Mouse (Mus musculus): ENCODE measurements around the gene Oit1. TPM values are rescaled to one million over a fixed set of nuclear protein-coding genes. Genes with fewer than 3 reads are reported as not detected.

Oit1 gene
- polyA plus RNA-seq, 1 experiment from 2014 or later: not detected

DNA sequence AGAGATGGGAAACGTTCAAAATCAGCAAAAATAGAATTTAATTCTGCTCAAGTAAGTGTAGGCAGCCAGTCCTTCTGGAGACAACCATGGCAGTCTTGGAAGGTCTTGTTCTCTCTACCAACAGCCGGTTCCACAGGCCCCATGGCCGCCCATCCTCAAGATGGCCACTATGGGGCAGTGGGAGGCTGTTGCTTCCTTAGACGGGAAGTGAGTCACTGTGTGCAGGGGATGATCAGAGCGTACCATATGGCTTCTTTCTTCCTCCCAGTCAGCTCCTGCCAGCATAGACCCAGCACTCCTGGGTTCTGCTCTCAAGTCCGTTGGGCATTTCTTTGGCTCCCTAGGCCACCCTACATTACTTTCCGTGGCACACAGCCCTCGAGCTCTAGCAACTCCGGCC, 29.6 kb downstream of the Oit1 start:
- Histone ChIP-seq H3K9me3 (replicated peaks; ENCODE audit: control insufficient read depth, low read length) (no peaks in the 10 kb centered on the region), H3K4me2 (no peak overlapping the region), H3K27ac (ENCODE audit: low read depth, low read length) (no peak overlapping the region), H3K4me3 (ENCODE audit: low read depth, low read length) (no peak overlapping the region), H3K36me3 (ENCODE audit: control insufficient read depth, insufficient read depth, low read length) (no peaks in the 10 kb centered on the region), H3K4me1 (ENCODE audit: control insufficient read depth, insufficient read depth, low read length) (no peaks in the 10 kb centered on the region), H3K27me3 (ENCODE audit: control insufficient read depth, insufficient read depth, low read length) (no peaks in the 10 kb centered on the region), H3K9ac (ENCODE audit: low read depth, low read length) (no peak overlapping the region)
- no peak for ATAC-seq (replicated peaks; ENCODE audit: insufficient number of reproducible peaks, low FRiP score, low TSS enrichment)
- 66% methylated on average over 9 of the region's 9 CpGs for WGBS (ENCODE audit: insufficient replicate concordance)

DNA sequence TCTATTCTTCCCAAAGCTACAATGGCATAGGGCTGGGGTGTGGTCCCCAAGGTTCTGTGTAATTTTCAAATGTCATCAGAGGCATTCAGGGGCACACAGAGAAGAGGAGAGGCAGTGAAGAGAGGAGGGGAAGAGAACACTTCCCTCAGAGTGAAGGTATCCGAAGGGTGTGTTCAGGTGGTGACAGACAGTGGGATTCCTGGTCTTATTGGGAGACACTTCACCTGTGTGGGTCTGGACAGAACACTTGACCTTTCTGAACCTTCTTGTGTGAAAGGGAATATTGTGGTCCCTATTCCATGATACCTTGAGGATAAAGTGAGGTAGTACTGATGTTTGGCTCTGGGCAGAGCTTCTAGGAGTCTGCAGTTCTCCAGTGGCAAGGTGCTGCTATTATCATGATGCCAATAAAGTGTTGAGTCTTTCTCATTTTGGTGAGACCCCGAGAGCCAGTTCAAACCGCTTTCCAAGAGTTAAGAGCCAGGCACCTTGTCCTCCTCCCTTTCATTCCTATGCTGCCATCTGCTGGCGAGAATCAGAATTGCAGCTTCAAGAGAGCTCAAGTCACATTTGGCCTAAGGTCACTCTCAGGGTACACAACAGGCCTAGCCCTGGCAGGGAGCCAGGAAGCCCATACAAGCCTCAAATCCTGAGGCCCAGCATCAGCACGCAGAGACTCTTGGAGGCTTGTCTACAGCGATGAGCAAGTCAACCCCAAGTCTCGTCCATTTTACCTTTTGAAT, 32.1 kb downstream of the Oit1 start:
- H3K9ac ChIP-seq (ENCODE audit: low read depth, low read length): no peak overlapping the region
- H3K27me3 ChIP-seq (ENCODE audit: control insufficient read depth, insufficient read depth, low read length): no peaks in the 10 kb centered on the region
- no peaks in the 10 kb centered on the region for H3K4me1 ChIP-seq (ENCODE audit: control insufficient read depth, insufficient read depth, low read length)
- H3K4me3 ChIP-seq (ENCODE audit: low read depth, low read length): no peak overlapping the region
- 19% methylated on average over 7 of the region's 7 CpGs for WGBS (ENCODE audit: insufficient replicate concordance)
- ATAC-seq (replicated peaks; ENCODE audit: insufficient number of reproducible peaks, low FRiP score, low TSS enrichment): 0 out of 2 replicates have a peak, but pooled peaks have one; percentile 37
- H3K36me3 ChIP-seq (ENCODE audit: control insufficient read depth, insufficient read depth, low read length): no peaks in the 10 kb centered on the region
- no peaks in the 10 kb centered on the region for H3K9me3 ChIP-seq (replicated peaks; ENCODE audit: control insufficient read depth, low read length)
- H3K27ac ChIP-seq (ENCODE audit: low read depth, low read length): no peak overlapping the region
- H3K4me2 ChIP-seq: no peak overlapping the region

DNA sequence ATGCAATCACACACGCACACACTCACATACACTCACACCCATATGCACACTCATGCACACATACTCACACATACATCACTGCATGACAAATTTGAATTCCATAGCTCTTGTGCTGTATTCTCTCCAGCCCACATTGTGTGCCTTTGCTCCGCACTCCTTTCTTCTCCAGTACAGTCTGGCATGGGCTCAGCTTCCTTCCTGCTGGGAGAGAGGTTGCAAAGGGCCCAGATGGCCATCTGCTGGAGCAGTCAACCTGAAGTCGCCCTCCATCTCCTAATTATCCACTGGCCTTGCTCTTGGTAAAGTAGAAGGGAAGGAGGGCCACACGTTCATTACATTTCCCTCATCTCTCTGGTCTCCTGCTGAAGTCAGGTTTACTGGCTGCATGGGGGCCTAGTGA, 33.0 kb downstream of the Oit1 start:
- Histone ChIP-seq H3K36me3 (ENCODE audit: control insufficient read depth, insufficient read depth, low read length) (no peaks in the 10 kb centered on the region), H3K27me3 (ENCODE audit: control insufficient read depth, insufficient read depth, low read length) (no peaks in the 10 kb centered on the region), H3K4me1 (ENCODE audit: control insufficient read depth, insufficient read depth, low read length) (no peaks in the 10 kb centered on the region), H3K9ac (ENCODE audit: low read depth, low read length) (no peak overlapping the region), H3K4me2 (no peak overlapping the region), H3K27ac (ENCODE audit: low read depth, low read length) (no peak overlapping the region), H3K4me3 (ENCODE audit: low read depth, low read length) (no peak overlapping the region), H3K9me3 (replicated peaks; ENCODE audit: control insufficient read depth, low read length) (no peaks in the 10 kb centered on the region)
- 54% methylated on average over 4 of the region's 4 CpGs for WGBS (ENCODE audit: insufficient replicate concordance)
- no peak for ATAC-seq (replicated peaks; ENCODE audit: insufficient number of reproducible peaks, low FRiP score, low TSS enrichment)

DNA sequence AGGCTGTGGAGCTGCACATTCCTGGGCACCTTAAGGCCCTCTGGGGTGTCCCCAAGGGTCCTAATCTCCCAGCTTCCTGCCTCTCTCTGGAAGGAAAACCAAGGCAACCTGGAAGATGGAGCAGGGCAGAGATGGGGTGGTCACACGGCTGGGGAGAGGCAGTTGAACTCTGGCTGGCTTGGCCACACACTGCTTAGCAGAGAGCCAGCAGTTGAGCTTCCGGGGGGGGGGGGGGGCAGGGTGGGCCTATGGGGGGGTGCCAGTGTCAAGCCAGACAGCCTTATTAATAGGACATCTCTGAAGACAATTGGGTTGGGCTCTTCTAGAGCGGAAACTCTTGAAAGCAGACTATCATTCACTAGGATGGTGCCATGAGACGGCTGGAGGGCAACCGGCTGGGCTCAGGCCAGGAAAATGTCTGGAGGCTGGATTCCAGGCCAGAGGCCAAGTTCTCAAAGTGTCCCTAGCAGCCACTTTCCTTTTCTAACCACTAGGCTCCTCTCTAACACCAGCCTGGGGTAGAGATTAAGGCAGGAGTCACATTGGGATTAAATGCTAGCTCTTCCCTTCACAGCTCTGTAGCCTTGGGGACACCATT, 35.9 kb downstream of the Oit1 start:
- no peak overlapping the region for H3K4me2 ChIP-seq
- no peaks in the 10 kb centered on the region for H3K27me3 ChIP-seq (ENCODE audit: control insufficient read depth, insufficient read depth, low read length)
- ATAC-seq (replicated peaks; ENCODE audit: insufficient number of reproducible peaks, low FRiP score, low TSS enrichment): no peak
- no peak overlapping the region for H3K4me3 ChIP-seq (ENCODE audit: low read depth, low read length)
- H3K4me1 ChIP-seq (ENCODE audit: control insufficient read depth, insufficient read depth, low read length): no peaks in the 10 kb centered on the region
- no peak overlapping the region for H3K9ac ChIP-seq (ENCODE audit: low read depth, low read length)
- no peak overlapping the region for H3K27ac ChIP-seq (ENCODE audit: low read depth, low read length)
- H3K36me3 ChIP-seq (ENCODE audit: control insufficient read depth, insufficient read depth, low read length): no peaks in the 10 kb centered on the region
- WGBS (ENCODE audit: insufficient replicate concordance): 56% methylated on average over 5 of the region's 5 CpGs
- H3K9me3 ChIP-seq (replicated peaks; ENCODE audit: control insufficient read depth, low read length): no peaks in the 10 kb centered on the region

DNA sequence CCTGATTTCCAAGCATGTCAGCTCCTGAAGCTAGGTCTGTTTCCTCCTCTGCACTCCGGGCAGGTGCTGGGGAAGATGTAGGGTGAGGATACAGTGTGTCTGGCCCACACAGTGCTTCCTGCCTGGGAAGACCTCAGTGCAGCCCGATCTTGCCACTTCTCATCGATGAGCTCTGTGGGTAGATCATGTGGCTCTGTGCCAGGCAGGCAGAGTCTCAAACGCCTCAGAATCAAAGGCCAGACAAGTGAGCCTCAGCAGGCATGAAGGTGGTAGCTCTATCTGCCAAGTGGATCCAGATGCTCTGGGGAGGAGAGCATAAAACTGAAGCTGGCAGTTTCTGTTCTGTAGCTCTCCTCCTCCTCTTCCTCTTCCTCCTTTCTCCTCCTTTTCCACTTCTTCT, 38.3 kb downstream of the Oit1 start:
- 66% methylated on average over 4 of the region's 4 CpGs for WGBS (ENCODE audit: insufficient replicate concordance)

DNA sequence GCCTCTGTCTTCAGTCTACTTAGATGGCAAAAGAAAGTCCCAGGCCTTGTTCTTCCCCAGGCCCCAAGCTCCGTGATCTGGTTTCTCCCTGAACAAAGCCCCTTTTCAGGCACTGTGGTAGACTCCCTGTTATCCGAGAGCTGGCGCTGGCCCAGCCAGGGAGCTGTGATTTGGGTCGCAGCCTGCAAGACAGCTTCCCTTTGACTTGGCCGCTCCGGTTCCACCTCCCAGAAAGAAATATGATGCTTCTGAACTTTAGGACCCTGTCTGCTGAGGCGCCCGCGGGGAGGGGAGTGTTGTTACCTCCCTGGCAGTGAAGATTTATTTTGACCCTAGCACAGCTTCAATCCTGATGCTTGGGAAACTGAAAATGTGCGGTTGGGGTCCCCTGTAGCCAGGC, 42.6 kb downstream of the Oit1 start:
- H3K9ac ChIP-seq (ENCODE audit: low read depth, low read length): no peak overlapping the region
- no peak overlapping the region for H3K4me3 ChIP-seq (ENCODE audit: low read depth, low read length)
- no peak overlapping the region for H3K27ac ChIP-seq (ENCODE audit: low read depth, low read length)
- H3K27me3 ChIP-seq (ENCODE audit: control insufficient read depth, insufficient read depth, low read length): 0 out of 2 replicates have a peak, but pooled peaks cover 2% of the 10 kb centered on the region
- no peaks in the 10 kb centered on the region for H3K36me3 ChIP-seq (ENCODE audit: control insufficient read depth, insufficient read depth, low read length)
- H3K4me1 ChIP-seq (ENCODE audit: control insufficient read depth, insufficient read depth, low read length): no peaks in the 10 kb centered on the region
- H3K9me3 ChIP-seq (replicated peaks; ENCODE audit: control insufficient read depth, low read length): no peaks in the 10 kb centered on the region
- WGBS (ENCODE audit: insufficient replicate concordance): 53% methylated on average over 10 of the region's 10 CpGs
- ATAC-seq (replicated peaks; ENCODE audit: insufficient number of reproducible peaks, low FRiP score, low TSS enrichment): no peak
- H3K4me2 ChIP-seq: no peak overlapping the region

More for the DNA sequence above, 38.3 kb downstream of the Oit1 start:
- Histone ChIP-seq H3K27me3 (ENCODE audit: control insufficient read depth, insufficient read depth, low read length) (no peaks in the 10 kb centered on the region), H3K4me2 (no peak overlapping the region), H3K4me3 (ENCODE audit: low read depth, low read length) (no peak overlapping the region), H3K36me3 (ENCODE audit: control insufficient read depth, insufficient read depth, low read length) (no peaks in the 10 kb centered on the region), H3K9ac (ENCODE audit: low read depth, low read length) (no peak overlapping the region), H3K9me3 (replicated peaks; ENCODE audit: control insufficient read depth, low read length) (no peaks in the 10 kb centered on the region), H3K4me1 (ENCODE audit: control insufficient read depth, insufficient read depth, low read length) (no peaks in the 10 kb centered on the region), H3K27ac (ENCODE audit: low read depth, low read length) (no peak overlapping the region)
- no peak for ATAC-seq (replicated peaks; ENCODE audit: insufficient number of reproducible peaks, low FRiP score, low TSS enrichment)

DNA sequence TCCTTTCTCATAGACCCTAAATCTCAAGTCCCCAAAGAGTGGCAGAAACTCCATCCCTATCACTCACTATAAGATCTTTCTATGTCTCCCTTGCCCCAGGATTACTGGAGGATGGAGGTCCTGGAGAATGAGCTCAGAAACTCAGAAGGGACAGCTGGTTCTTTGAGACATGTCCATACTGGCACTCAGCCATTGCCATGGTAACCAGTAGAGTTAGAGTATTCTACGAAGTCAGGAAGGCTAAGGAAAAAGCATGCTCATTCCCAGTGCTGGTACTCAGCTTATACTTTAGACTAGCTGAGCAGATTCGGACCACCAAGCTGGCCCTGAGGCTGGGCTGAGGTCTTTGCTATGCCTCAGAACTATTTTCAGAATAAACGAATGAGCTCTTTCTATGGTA, 44.0 kb downstream of the Oit1 start:
- no peak overlapping the region for H3K27ac ChIP-seq (ENCODE audit: low read depth, low read length)
- H3K4me3 ChIP-seq (ENCODE audit: low read depth, low read length): no peak overlapping the region
- H3K27me3 ChIP-seq (ENCODE audit: control insufficient read depth, insufficient read depth, low read length): peaks cover 2% of the 10 kb centered on the region; the same call in 1 of the 2 replicates
- no peaks in the 10 kb centered on the region for H3K4me1 ChIP-seq (ENCODE audit: control insufficient read depth, insufficient read depth, low read length)
- no peaks in the 10 kb centered on the region for H3K9me3 ChIP-seq (replicated peaks; ENCODE audit: control insufficient read depth, low read length)
- H3K4me2 ChIP-seq: no peak overlapping the region
- no peak overlapping the region for H3K9ac ChIP-seq (ENCODE audit: low read depth, low read length)
- H3K36me3 ChIP-seq (ENCODE audit: control insufficient read depth, insufficient read depth, low read length): no peaks in the 10 kb centered on the region
- 73% methylated on average over 3 of the region's 3 CpGs for WGBS (ENCODE audit: insufficient replicate concordance)
- no peak for ATAC-seq (replicated peaks; ENCODE audit: insufficient number of reproducible peaks, low FRiP score, low TSS enrichment)

DNA sequence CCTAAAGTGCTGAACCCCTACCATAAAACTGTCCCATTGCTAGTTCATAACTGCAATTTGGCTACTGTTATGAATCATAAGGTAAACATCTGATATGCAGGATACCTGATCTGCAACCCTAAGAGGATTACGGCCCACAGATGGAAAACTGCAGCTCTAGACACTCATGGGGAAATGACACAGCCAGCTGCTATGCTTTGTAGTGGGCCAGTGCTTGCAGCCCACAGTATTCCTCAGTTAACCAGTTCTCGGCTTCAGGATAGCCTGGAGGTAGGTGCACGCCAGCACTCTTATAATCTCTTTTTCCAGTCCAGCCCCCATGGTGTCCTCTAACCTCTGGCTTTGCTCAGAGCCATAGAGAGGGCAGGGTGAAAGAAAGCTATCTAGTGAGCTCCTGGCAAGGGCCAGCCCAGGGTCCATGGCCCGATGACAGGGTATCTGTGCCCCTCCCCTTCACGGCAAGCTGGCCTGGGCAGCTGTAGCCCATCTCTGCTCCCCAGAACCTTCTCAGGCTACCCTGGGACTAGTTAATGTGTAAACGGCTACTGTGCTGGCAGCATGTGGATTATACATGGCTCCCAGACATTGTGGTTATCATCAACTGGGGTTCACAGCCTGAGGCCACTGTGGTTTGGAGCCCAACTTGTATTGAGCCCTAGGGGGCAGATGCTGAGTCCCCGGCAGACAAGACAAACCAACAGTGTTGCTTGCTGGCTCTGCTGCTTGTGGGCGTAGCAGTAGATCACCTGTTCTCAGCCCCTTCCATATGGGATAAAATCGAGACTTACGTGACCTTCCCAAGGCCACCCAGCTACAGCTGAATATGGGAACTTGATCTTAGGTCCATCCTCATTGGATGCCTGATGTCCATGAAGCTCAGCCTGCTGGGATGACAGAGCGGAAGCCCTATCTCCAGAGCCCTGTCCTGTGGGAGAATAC, 46.0 kb downstream of the Oit1 start:
- 79% methylated on average over 11 of the region's 11 CpGs for WGBS (ENCODE audit: insufficient replicate concordance)
- ATAC-seq (replicated peaks; ENCODE audit: insufficient number of reproducible peaks, low FRiP score, low TSS enrichment): no peak
- no peak overlapping the region for H3K4me2 ChIP-seq

More for the DNA sequence above, 46.0 kb downstream of the Oit1 start:
- no peak overlapping the region for H3K27ac ChIP-seq (ENCODE audit: low read depth, low read length)
- no peaks in the 10 kb centered on the region for H3K4me1 ChIP-seq (ENCODE audit: control insufficient read depth, insufficient read depth, low read length)
- H3K36me3 ChIP-seq (ENCODE audit: control insufficient read depth, insufficient read depth, low read length): no peaks in the 10 kb centered on the region
- H3K9me3 ChIP-seq (replicated peaks; ENCODE audit: control insufficient read depth, low read length): no peaks in the 10 kb centered on the region
- peaks cover 2% of the 10 kb centered on the region; the same call in 1 of the 2 replicates for H3K27me3 ChIP-seq (ENCODE audit: control insufficient read depth, insufficient read depth, low read length)
- no peak overlapping the region for H3K9ac ChIP-seq (ENCODE audit: low read depth, low read length)
- no peak overlapping the region for H3K4me3 ChIP-seq (ENCODE audit: low read depth, low read length)
